Mouse (Mus musculus) liver, adult 2 months (tissue): ENCODE results near the gene Galr2.

Experiments used
- CTCF ChIP-seq: fragments of 200-500 bp; IDR thresholded peaks from 2 replicates; pipeline ENCODE4 v1.5.1; 2011; ENCODE audit warnings: low read depth, low read length, control low read depth
- POLR2A ChIP-seq: fragments of 200-500 bp; IDR thresholded peaks from 2 replicates; pipeline ENCODE4 v1.6.1; 2011; ENCODE audit warnings: low read length, control low read depth; ENCODE audit not compliant: insufficient read depth; ENCODE audit errors: extremely low read depth

DNA sequence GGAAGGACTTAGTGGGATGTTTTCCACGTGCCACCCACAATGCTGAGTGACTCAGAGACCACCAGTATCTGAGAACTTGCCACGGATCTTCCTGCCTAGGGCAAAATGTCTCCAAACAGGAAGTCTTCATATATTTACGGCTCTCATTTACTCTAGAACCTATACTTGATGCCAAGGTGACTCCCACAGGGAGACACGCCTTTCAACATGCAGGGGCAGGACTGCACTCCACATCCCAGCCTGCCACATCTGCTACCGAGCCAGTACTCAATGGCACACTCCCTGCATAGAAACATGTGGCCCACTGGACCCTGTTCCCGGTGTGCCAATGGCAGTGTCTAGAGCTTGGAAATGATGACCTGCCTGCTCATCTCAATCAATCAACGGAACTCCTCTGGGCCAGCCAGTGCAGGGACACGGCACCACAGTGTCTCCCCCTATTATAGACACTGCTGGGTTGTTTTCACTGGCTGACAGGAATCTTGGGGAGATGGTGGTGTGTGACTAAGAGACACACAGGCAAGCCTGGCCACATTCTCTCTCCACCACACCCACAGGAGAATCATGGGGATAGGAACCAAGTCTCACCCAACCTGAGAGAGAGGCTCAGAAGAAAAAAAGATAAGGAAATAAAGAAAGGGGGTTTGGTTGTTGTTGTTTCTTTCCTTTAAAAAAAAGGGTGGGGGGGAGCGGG, 24.6 kb upstream of the Galr2 start:
- TF ChIP-seq CTCF (no peak), POLR2A (no peak)
